Mouse (Mus musculus): Measurements from ENCODE around the gene Zmynd8.

- TF ChIP-seq ZC3H11A (IDR thresholded peaks at IDR 0.05; ENCODE audit: borderline replicate concordance, low read depth, low read length), result no peak
- no peak for TF ChIP-seq ZNF384 (IDR thresholded peaks at IDR 0.05; ENCODE audit: low read depth, low read length)
- TF ChIP-seq CHD2 (IDR thresholded peaks at IDR 0.05; ENCODE audit: low read depth, low read length), result no peak
Observed at GRCm38 (mm10) chr2:165889266-165889665, 9.6 kb downstream of the Zmynd8 start.

Measured in ES-E14 (cell line).